Mouse (Mus musculus) E14TG2a.4 (cell line): ENCODE measurements around the gene Frmd7.

Source experiments
- H3K27me3 ChIP-seq: 2 replicates; pipeline ENCODE4 v1.6.1; 2014; ENCODE audit warnings: low read length, control low read depth; ENCODE audit not compliant: insufficient read depth
- H3K36me3 ChIP-seq: 2 replicates; pipeline ENCODE4 v1.6.1; 2014; ENCODE audit warnings: low read length, control low read depth; ENCODE audit not compliant: insufficient read depth
- H3K4me1 ChIP-seq: replicated peaks from 2 replicates; pipeline ENCODE4 v1.6.1; 2014; ENCODE audit warnings: low read depth, low read length, control low read depth
- H3K4me3 ChIP-seq: replicated peaks from 2 replicates; pipeline ENCODE4 v1.5.1; 2014; ENCODE audit warnings: mild to moderate bottlenecking, low read length
- H3K9me3 ChIP-seq: 2 replicates; pipeline ENCODE4 v1.6.1; 2014; ENCODE audit warnings: low read length, control low read depth
- CTCF ChIP-seq: conservative IDR thresholded peaks from 2 replicates; pipeline ENCODE4 v1.5.1; 2014; ENCODE audit warnings: low read length
- NANOG ChIP-seq: IDR thresholded peaks from 2 replicates; pipeline ENCODE4 v1.6.1; 2014; ENCODE audit warnings: borderline replicate concordance, low read length, mixed read lengths
- POU5F1 ChIP-seq: IDR thresholded peaks from 2 replicates; pipeline ENCODE4 v1.6.1; 2014; ENCODE audit warnings: low read length, borderline replicate concordance

The Frmd7 gene

GRCm38 (mm10) chrX:50903497-50903896 is 39.0 kb downstream of the Frmd7 start:
- no peaks in the 10 kb centered on the region for H3K27me3 ChIP-seq
- H3K9me3 ChIP-seq: no peaks in the 10 kb centered on the region
- TF ChIP-seq POU5F1 (no peak), CTCF (no peak), NANOG (no peak)
- H3K4me1 ChIP-seq: no peaks in the 10 kb centered on the region
- H3K36me3 ChIP-seq: no peaks in the 10 kb centered on the region
- H3K4me3 ChIP-seq: no peak overlapping the region

GRCm38 (mm10) chrX:50887999-50888398 is 54.5 kb downstream of the Frmd7 start:
- H3K36me3 ChIP-seq: no peaks in the 10 kb centered on the region
- H3K27me3 ChIP-seq: no peaks in the 10 kb centered on the region
- H3K9me3 ChIP-seq: no peaks in the 10 kb centered on the region
- TF ChIP-seq NANOG (no peak), CTCF (no peak), POU5F1 (no peak)
- H3K4me3 ChIP-seq: no peak overlapping the region
- H3K4me1 ChIP-seq: no peaks in the 10 kb centered on the region

GRCm38 (mm10) chrX:50874246-50875002 is 68.1 kb downstream of the Frmd7 start:
- no peaks in the 10 kb centered on the region for H3K4me1 ChIP-seq
- TF ChIP-seq NANOG (no peak), POU5F1 (no peak), CTCF (no peak)
- H3K4me3 ChIP-seq: no peak overlapping the region
- H3K36me3 ChIP-seq: no peaks in the 10 kb centered on the region
- H3K27me3 ChIP-seq: no peaks in the 10 kb centered on the region
- no peaks in the 10 kb centered on the region for H3K9me3 ChIP-seq

GRCm38 (mm10) chrX:50864734-50865133 is 77.8 kb downstream of the Frmd7 start:
- Histone ChIP-seq H3K36me3 (no peaks in the 10 kb centered on the region), H3K4me1 (no peaks in the 10 kb centered on the region), H3K27me3 (no peaks in the 10 kb centered on the region), H3K4me3 (no peak overlapping the region), H3K9me3 (no peaks in the 10 kb centered on the region)
- TF ChIP-seq POU5F1: no peak
- no peak for TF ChIP-seq CTCF
- no peak for TF ChIP-seq NANOG

- TF ChIP-seq NANOG: no peak
- TF ChIP-seq POU5F1: no peak
- no peak for TF ChIP-seq CTCF
- H3K9me3 ChIP-seq: no peaks in the 10 kb centered on the region
- no peaks in the 10 kb centered on the region for H3K27me3 ChIP-seq
- H3K36me3 ChIP-seq: no peaks in the 10 kb centered on the region
- H3K4me1 ChIP-seq: no peaks in the 10 kb centered on the region
- H3K4me3 ChIP-seq: no peak overlapping the region
Observed at GRCm38 (mm10) chrX:50863771-50864170, 78.7 kb downstream of the Frmd7 start.

GRCm38 (mm10) chrX:50850428-50851184 is 91.9 kb downstream of the Frmd7 start:
- Histone ChIP-seq H3K27me3 (no peaks in the 10 kb centered on the region), H3K9me3 (no peaks in the 10 kb centered on the region), H3K4me1 (no peaks in the 10 kb centered on the region), H3K36me3 (no peaks in the 10 kb centered on the region), H3K4me3 (no peak overlapping the region)
- no peak for TF ChIP-seq NANOG
- no peak for TF ChIP-seq POU5F1
- no peak for TF ChIP-seq CTCF
